Mouse (Mus musculus): ENCODE results near the gene Cd151.

DNA sequence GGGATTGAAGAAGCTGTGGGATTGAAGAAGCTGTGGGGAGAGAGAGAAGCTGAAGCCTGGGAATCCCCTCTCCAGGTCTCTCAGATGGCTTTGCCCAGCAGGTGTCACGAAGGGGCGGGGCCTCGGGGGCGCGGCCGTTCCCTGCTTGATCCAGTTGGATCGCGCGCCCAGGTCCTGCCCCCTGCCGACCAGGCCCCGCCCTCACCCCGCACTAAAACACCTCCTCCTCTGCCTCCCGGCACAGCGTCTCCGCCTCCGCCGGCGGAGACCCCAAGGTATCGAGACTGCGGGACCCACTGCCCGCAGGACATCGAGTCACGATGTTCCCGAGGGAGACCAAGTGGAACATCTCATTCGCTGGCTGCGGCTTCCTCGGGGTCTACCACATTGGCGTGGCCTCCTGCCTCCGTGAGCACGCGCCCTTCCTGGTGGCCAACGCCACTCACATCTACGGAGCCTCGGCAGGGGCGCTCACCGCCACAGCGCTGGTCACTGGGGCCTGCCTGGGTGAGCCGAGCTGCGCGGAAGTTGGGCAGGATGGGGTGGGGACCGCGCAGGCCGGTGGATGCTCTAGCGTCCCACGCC is 12.1 kb upstream of the Cd151 start, which contains the start of gene Pnpla2:
- TF ChIP-seq EP300 (IDR thresholded peaks at IDR 0.05) (no peak), CTCF (IDR thresholded peaks at IDR 0.05) (peak; percentile 32; the same call in 1 of the 2 replicates)

Measured in lung, postnatal 0 days (tissue).